Mouse (Mus musculus) liver, embryonic 11.5 days (tissue): ENCODE data around the gene Itm2b. TPM values are rescaled to one million over a fixed set of nuclear protein-coding genes. Genes with fewer than 3 reads are reported as not detected.
A peak's percentile ranks its signal among the peaks of the same experiment; 100 is the strongest.

Source experiments
- ATAC-seq: fragments of 200-750 bp; cut with Nextera tagmentation; replicated peaks from 2 replicates; pipeline ENCODE4 v1.8.0; 2017; ENCODE audit warnings: moderate number of reproducible peaks, mild to moderate bottlenecking, moderate TSS enrichment, moderate library complexity; ENCODE audit not compliant: low FRiP score
- DNase-seq: peaks from one replicate; pipeline ENCODE4 v3.0.0-alpha.2; 2017; ENCODE audit warnings: low spot score
- H3K27ac ChIP-seq: fragments of 300-500 bp; sonication (generic); 2 replicates; pipeline ENCODE4 v1.5.1; 2014; ENCODE audit warnings: mild to moderate bottlenecking, low read depth, low read length, control low read depth
- H3K27me3 ChIP-seq: fragments of 300-500 bp; sonication (generic); replicated peaks from 2 replicates; pipeline ENCODE4 v1.6.1; 2014; ENCODE audit warnings: low read length, mixed read lengths; ENCODE audit not compliant: control insufficient read depth, insufficient read depth
- H3K36me3 ChIP-seq: fragments of 300-500 bp; sonication (generic); 2 replicates; pipeline ENCODE4 v1.6.1; 2014; ENCODE audit warnings: mild to moderate bottlenecking, low read length, moderate library complexity, mixed read lengths; ENCODE audit not compliant: control insufficient read depth, insufficient read depth
- H3K4me1 ChIP-seq: fragments of 300-500 bp; sonication (generic); replicated peaks from 2 replicates; pipeline ENCODE4 v1.6.1; 2014; ENCODE audit warnings: low read length, mixed read lengths; ENCODE audit not compliant: control insufficient read depth, insufficient read depth
- H3K4me2 ChIP-seq: fragments of 300-500 bp; sonication (generic); 2 replicates; pipeline ENCODE4 v1.6.1; 2014; ENCODE audit warnings: mild to moderate bottlenecking, control low read depth, moderate library complexity
- H3K4me3 ChIP-seq: fragments of 300-500 bp; sonication (generic); 2 replicates; pipeline ENCODE4 v1.5.1; 2014; ENCODE audit warnings: low read depth, low read length, control low read depth
- H3K9ac ChIP-seq: fragments of 300-500 bp; sonication (generic); 2 replicates; pipeline ENCODE4 v1.6.1; 2014; ENCODE audit warnings: low read depth, low read length, control low read depth
- H3K9me3 ChIP-seq: fragments of 300-500 bp; sonication (generic); 2 replicates; pipeline ENCODE4 v1.6.1; 2016; ENCODE audit warnings: low read length, inconsistent platforms, mixed read lengths; ENCODE audit not compliant: control insufficient read depth
- WGBS: fragments of 180-500 bp; shearing (Covaris S2); extraction: QIAGEN DNeasy Blood & Tissue Kit; methylation state at CpG from one replicate; pipeline ENCODE4 v1.1.7; 2014; 5-methylcytosine and 5-hydroxymethylcytosine counted together
- polyA plus RNA-seq: library from polyadenylated mRNA; unstranded; fragments of >200 nt; fragmentation: Nextera tagmentation; extraction: Ambion mirVana; gene quantifications from 2 replicates; pipeline ENCODE4 v1.2.1, GENCODE M21; 2014

Itm2b gene
- polyA plus RNA-seq, 1 experiment from 2014 or later, result 516 TPM

DNA sequence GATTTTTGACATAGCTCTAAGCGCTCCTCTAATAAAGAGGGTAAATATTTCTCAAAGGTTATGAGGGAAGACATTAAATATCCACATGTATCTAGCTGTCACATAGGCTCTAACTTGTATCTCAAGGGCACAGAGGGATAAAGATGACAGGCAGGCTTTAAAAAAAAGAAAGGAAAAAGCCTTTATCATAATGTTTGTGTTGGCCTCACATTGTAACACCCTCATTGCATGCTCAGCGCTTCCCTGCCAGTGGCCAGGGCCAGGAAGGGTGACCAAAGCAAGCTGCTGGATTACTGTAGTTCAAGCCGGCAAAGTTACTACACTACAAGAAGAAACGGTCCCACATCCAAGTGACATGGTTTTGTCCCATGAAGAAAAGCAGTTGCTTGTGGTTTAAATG, 53.7 kb downstream of the Itm2b start:
- Histone ChIP-seq H3K4me2 (no peak overlapping the region), H3K4me3 (no peak overlapping the region), H3K27ac (no peak overlapping the region), H3K27me3 (no peaks in the 10 kb centered on the region), H3K9me3 (no peaks in the 10 kb centered on the region), H3K9ac (no peak overlapping the region), H3K4me1 (no peaks in the 10 kb centered on the region), H3K36me3 (no peaks in the 10 kb centered on the region)
- DNase-seq (no peak), ATAC-seq (no peak)
- 79% methylated on average over 4 of the region's 4 CpGs for WGBS

DNA sequence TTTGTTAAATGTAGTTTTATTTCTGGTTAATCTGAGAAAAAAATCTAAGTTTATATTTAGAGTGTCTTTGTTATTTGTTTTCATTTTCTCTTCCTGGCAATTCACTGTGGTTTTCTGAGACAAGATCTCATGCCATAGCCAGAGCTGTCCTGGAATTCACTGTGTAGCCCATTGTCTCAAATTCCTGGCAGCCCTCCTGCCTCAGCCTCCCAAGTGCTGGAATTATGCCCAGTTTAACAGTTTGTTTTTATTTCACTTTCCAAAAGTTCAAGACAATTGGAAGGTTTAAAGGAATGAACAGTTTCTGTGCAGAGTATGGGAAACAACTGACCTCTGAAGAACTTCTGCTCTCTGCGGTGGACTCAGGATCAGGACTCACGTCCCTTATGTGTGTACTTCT, 55.2 kb downstream of the Itm2b start:
- H3K27ac ChIP-seq, result no peak overlapping the region
- no peak overlapping the region for H3K4me3 ChIP-seq
- no peaks in the 10 kb centered on the region for H3K9me3 ChIP-seq
- H3K4me2 ChIP-seq, result no peak overlapping the region
- DNase-seq, result no peak
- no peaks in the 10 kb centered on the region for H3K36me3 ChIP-seq
- ATAC-seq, result no peak
- H3K9ac ChIP-seq, result no peak overlapping the region
- H3K27me3 ChIP-seq, result no peaks in the 10 kb centered on the region
- no peaks in the 10 kb centered on the region for H3K4me1 ChIP-seq
- 85% methylated on average over 2 of the region's 2 CpGs for WGBS

DNA sequence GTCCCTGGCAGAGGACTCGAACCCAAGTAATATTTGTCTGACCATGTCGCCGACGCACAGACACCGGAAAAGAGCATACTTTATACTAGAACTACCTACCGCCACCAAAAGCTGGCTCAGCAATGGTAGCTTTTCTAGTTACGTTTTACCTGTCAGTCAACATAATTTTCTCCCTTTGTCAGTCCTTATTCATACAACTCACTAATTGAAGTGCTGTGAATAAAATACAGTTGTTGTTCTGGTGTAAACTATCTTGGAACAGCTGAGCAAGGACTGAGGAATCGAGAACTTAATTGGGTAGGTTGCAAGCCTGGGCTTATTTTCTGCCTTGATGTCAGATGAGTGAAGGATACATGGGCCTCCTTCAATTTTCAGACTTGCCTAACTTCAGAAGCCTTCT, 58.6 kb downstream of the Itm2b start:
- no peaks in the 10 kb centered on the region for H3K9me3 ChIP-seq
- H3K27me3 ChIP-seq, result no peaks in the 10 kb centered on the region
- WGBS, result 13% methylated on average over 8 of the region's 8 CpGs
- H3K4me1 ChIP-seq, result peaks cover 9% of the 10 kb centered on the region
- H3K36me3 ChIP-seq, result no peaks in the 10 kb centered on the region
- DNase-seq (no peak), ATAC-seq (no peak)
- H3K4me2 ChIP-seq, result peak overlapping the region; percentile 75
- peak overlapping the region; percentile 90 for H3K4me3 ChIP-seq
- peak overlapping the region; percentile 88 for H3K9ac ChIP-seq
- peak overlapping the region; percentile 84 for H3K27ac ChIP-seq

DNA sequence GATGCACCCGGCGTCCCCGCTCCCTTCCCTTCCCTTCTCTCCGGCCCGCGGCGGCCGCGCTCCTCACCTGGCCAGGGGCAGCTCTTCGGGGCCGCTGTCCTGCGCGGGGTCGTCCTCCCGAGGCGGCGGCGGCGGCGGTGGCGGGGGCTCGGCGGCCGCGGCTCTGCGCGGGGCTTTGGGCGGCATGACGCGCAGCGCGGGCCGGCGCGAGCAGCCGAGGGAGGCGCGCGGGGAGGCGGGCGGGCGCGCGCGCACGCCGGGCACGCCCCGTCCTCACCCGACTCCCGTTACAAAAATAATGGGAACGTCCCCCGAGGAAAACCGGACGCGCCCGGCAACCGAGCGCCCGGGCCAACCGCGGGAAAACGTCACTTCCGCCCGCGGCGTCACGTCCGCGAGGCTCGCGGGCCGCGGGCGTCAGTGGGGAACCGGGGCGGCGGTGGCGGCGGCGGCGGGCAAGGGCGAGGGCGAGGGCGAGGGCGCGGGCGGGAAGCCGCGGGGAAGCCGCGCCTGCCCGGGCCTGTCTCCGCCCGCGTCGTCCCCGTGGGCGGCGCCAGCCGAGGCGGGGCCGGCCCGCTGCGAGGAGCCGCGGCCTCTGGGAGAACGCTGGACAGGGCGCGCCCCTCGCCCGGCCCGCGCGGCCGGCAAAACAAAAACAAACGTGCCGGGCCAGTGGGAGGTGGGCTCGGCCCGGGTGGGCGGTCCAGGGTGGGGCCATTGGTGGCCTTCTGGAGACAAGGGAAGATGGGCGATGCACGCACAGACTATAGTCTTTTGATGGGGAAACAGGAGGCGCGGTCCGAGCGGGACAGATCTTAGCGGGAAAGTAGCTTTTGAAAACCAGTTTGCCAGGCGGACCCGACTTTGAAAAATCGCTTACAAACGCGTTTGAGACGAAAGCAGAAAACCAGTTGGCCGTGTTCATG, 59.4 kb downstream of the Itm2b start, which contains the start of gene Rb1:
TSS of gene Rb1 (minus strand) at position 367 of the 926 bp plus-strand sequence.
- ATAC-seq, result peak; percentile 88
- H3K4me1 ChIP-seq, result peaks cover 12% of the 10 kb centered on the region

DNA sequence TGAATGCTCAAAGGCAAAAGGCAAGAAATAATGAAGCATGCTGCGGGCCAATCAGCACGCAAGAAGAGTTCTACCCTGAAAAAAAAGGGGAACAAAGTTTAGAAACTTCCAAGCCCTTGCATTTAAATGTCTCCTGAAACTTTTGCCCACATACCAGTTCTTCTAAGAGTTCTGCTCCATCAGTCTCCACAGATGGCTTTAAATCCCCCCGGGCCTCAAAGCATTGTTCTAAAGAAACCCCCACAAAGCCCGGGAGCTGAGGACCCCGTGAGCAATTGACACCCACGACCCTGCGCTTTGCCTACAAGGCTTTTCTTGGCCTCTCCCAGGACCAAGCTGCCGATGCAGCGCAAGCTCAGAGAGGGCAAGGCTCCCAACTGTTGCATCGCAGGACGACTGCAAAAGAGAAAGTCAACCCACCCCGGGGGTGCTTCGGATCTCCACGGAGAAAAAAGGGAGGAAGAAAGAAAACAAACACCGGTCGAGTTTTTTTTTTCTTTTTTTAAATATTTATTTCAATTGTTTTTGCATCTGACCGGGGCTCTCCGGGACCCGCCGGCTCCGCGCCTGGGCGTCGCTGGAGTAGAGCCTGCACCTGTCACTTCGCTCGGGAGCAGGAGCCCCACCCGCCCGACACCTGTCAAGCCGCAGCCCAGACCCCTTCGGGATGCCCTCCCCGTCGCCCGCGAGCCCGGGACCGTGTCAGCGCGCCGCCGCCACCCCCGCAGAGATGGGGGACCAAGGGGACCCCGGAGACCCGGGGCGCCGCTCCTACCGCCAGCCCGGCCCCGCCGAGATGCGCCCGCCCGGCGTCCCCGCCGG, 60.2 kb downstream of the Itm2b start:
- H3K27ac ChIP-seq, result peak overlapping the region; percentile 84
- H3K4me2 ChIP-seq, result peak overlapping the region; percentile 75
- no peaks in the 10 kb centered on the region for H3K27me3 ChIP-seq
- peaks cover 16% of the 10 kb centered on the region for H3K4me1 ChIP-seq
- WGBS, result 1% methylated on average over 54 of the region's 55 CpGs
- H3K4me3 ChIP-seq, result peak overlapping the region; percentile 90
- no peaks in the 10 kb centered on the region for H3K36me3 ChIP-seq
- peak overlapping the region; percentile 88 for H3K9ac ChIP-seq
- H3K9me3 ChIP-seq, result no peaks in the 10 kb centered on the region
- peak; percentile 29 for ATAC-seq
- peak; percentile 74 for DNase-seq

More for the DNA sequence above, 59.4 kb downstream of the Itm2b start, which contains the start of gene Rb1:
- H3K9me3 ChIP-seq, result no peaks in the 10 kb centered on the region
- peak within 1 kb of the TSS; percentile 75 for H3K4me2 ChIP-seq
- peak within 1 kb of the TSS; percentile 88 for H3K9ac ChIP-seq
- H3K27me3 ChIP-seq, result no peaks in the 10 kb centered on the region
- under 1% methylated on average over 120 of the region's 135 CpGs for WGBS
- peak within 1 kb of the TSS; percentile 84 for H3K27ac ChIP-seq
- peak; percentile 85 for DNase-seq
- H3K36me3 ChIP-seq, result no peaks in the 10 kb centered on the region
- peak within 1 kb of the TSS; percentile 90 for H3K4me3 ChIP-seq

DNA sequence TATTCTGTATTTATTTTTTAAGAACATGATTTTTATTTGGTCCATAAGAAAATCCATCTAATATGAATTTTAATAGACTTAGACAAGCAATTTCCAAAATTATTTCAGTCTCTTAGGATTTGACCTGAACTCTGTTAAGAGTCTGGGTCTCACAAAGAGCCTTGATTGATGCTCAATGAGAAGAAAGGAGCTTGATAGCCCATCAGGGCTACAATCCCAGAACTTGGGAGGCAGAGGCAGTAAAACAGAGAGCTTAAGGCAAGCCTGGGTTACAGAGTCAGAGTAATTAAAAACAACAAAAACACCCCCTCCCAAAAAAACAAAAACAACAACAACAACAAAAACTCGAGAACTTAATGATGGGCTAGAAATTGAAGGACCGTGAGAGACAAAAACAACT, 61.1 kb downstream of the Itm2b start:
- DNase-seq (no peak), ATAC-seq (no peak)
- WGBS, result 72% methylated on average over 2 of the region's 2 CpGs
- H3K4me3 ChIP-seq, result peak overlapping the region; percentile 90
- H3K9me3 ChIP-seq, result no peaks in the 10 kb centered on the region
- H3K27me3 ChIP-seq, result no peaks in the 10 kb centered on the region
- H3K36me3 ChIP-seq, result no peaks in the 10 kb centered on the region
- no peak overlapping the region for H3K9ac ChIP-seq
- H3K27ac ChIP-seq, result no peak overlapping the region
- H3K4me1 ChIP-seq, result peaks cover 16% of the 10 kb centered on the region
- peak overlapping the region; percentile 75 for H3K4me2 ChIP-seq

DNA sequence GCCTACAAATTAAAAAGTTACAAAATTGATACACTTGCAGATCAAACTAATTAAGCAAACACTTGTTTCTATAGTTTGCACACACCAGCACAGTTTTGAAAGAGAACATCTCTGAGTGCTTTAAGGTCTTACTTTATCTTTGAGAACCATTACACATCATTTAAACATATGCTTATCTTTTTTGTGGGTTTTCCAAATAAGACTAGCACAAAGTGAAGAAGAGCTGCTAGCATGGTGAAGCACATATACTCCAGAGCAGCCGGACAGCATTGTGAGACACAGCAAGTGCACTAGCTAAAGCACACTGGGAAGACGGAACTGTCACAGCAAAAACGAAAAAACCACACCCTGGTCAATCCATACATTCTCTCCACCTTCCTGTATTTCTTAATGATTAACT, 62.9 kb downstream of the Itm2b start:
- H3K9me3 ChIP-seq, result no peaks in the 10 kb centered on the region
- peak overlapping the region; percentile 77 for H3K27ac ChIP-seq
- peak overlapping the region; percentile 44 for H3K4me2 ChIP-seq
- no peak overlapping the region for H3K9ac ChIP-seq
- ATAC-seq, result peak; percentile 72
- DNase-seq, result no peak
- peaks cover 19% of the 10 kb centered on the region for H3K4me1 ChIP-seq
- no peaks in the 10 kb centered on the region for H3K36me3 ChIP-seq
- H3K27me3 ChIP-seq, result no peaks in the 10 kb centered on the region
- no peak overlapping the region; the same call in 1 of the 2 replicates for H3K4me3 ChIP-seq
- WGBS, result 39% methylated on average over 3 of the region's 3 CpGs

DNA sequence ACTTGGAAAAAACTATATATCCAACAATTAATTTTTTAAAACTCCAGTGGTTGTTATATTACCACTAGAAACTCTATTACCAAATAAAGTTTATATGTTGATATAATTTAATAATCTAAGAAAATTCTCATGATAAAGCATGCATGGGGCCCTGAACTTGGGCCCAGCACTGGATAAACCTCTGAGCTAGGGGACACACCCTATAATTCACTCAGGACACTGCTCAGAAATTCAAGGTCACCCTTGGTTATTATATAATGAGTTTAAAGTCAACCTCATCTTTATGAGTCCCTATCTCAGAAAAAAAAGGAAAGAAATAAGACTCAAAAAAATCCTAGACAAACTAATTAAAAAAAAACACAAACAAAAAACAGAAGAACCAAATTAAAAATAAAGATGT, 68.2 kb downstream of the Itm2b start:
- Histone ChIP-seq H3K4me1 (peaks cover 13% of the 10 kb centered on the region), H3K27ac (no peak overlapping the region), H3K9ac (no peak overlapping the region), H3K27me3 (no peaks in the 10 kb centered on the region), H3K9me3 (no peaks in the 10 kb centered on the region), H3K36me3 (no peaks in the 10 kb centered on the region), H3K4me3 (no peak overlapping the region), H3K4me2 (no peak overlapping the region)
- DNase-seq, result no peak
- ATAC-seq, result no peak
